Mouse (Mus musculus): Measurements from ENCODE around the gene Dnase1l1. TPM values are rescaled to one million over a fixed set of nuclear protein-coding genes. Genes with fewer than 3 reads are reported as not detected.

Dnase1l1 gene
- 10 to 100 TPM; 13.2 to 17.5 TPM for total RNA-seq (2021)

- intact Hi-C loops (cut with DNase I): no loop called here
- DNase-seq (ENCODE audit: low spot score): peak; percentile 81
These were observed at the start of gene Dnase1l1, which contains the start of gene Taz for GRCm38 (mm10) chrX:74281732-74282394. Gene Dnase1l1 (minus strand): TSS chrX:74282337. Gene Taz (plus strand): TSS chrX:74281912.

- DNase-seq (ENCODE audit: low spot score): no peak
- intact Hi-C loops (cut with DNase I): no loop called here
These were observed 48.2 kb upstream of the Dnase1l1 start for GRCm38 (mm10) chrX:74330166-74330930.

GRCm38 (mm10) chrX:74329215-74329671 is 47.1 kb upstream of the Dnase1l1 start:
- no peak for DNase-seq (ENCODE audit: low spot score)
- intact Hi-C loops (cut with DNase I): no loop called here

- DNase-seq (ENCODE audit: low spot score): peak; percentile 49
- intact Hi-C loops (cut with DNase I): no loop called here
These were observed 46.6 kb upstream of the Dnase1l1 start, which contains the start of gene Plxna3 for GRCm38 (mm10) chrX:74328725-74329161. Gene Plxna3 (plus strand): TSS chrX:74329066.

GRCm38 (mm10) chrX:74312540-74313464 is 30.7 kb upstream of the Dnase1l1 start, which contains the start of gene Fam50a:
Gene Fam50a (plus strand): TSS chrX:74313033.
- peak; percentile 80 for DNase-seq (ENCODE audit: low spot score)
- intact Hi-C loops (cut with DNase I): loop anchor here (5.0 kb wide), 1 partner anchor 54 kb away; no protein-coding TSS in a partner anchor

- intact Hi-C loops (cut with DNase I): loop anchor here (2.0 kb wide), 1 partner anchor 56 kb away; the partner anchor contains the start of gene Flna
- DNase-seq (ENCODE audit: low spot score): peak; percentile 57
These were observed 22.9 kb upstream of the Dnase1l1 start, which contains the start of gene Gdi1 for GRCm38 (mm10) chrX:74304867-74305700. Gene Gdi1 (plus strand): TSS chrX:74304998.

- no peak for DNase-seq (ENCODE audit: low spot score)
These were observed 17.6 kb upstream of the Dnase1l1 start for GRCm38 (mm10) chrX:74299721-74300120.

GRCm38 (mm10) chrX:74298348-74298747 is 16.2 kb upstream of the Dnase1l1 start:
- intact Hi-C loops (cut with DNase I): no loop called here
- no peak for DNase-seq (ENCODE audit: low spot score)

More at GRCm38 (mm10) chrX:74299721-74300120, 17.6 kb upstream of the Dnase1l1 start:
- intact Hi-C loops (cut with DNase I): no loop called here

- intact Hi-C loops (cut with DNase I): no loop called here
- DNase-seq (ENCODE audit: low spot score): peak; percentile 91
These were observed 14.7 kb upstream of the Dnase1l1 start, which contains the start of gene Atp6ap1 for GRCm38 (mm10) chrX:74296538-74297448. Gene Atp6ap1 (plus strand): TSS chrX:74297097.

- intact Hi-C loops (cut with DNase I): no loop called here
- DNase-seq (ENCODE audit: low spot score): no peak
These were observed 11.3 kb upstream of the Dnase1l1 start for GRCm38 (mm10) chrX:74293431-74293830.

GRCm38 (mm10) chrX:74283092-74283437 is 928 bp upstream of the Dnase1l1 start:
- no peak for DNase-seq (ENCODE audit: low spot score)
- intact Hi-C loops (cut with DNase I): no loop called here

- DNase-seq (ENCODE audit: low spot score): peak; percentile 75
- intact Hi-C loops (cut with DNase I): no loop called here
These were observed 406 bp upstream of the Dnase1l1 start for GRCm38 (mm10) chrX:74282395-74283091.

- intact Hi-C loops (cut with DNase I): no loop called here
These were observed 951 bp downstream of the Dnase1l1 start for GRCm38 (mm10) chrX:74281041-74281731.

GRCm38 (mm10) chrX:74277916-74278315 is 4.2 kb downstream of the Dnase1l1 start:
- DNase-seq (ENCODE audit: low spot score): no peak
- intact Hi-C loops (cut with DNase I): no loop called here

More at GRCm38 (mm10) chrX:74281041-74281731, 951 bp downstream of the Dnase1l1 start:
- DNase-seq (ENCODE audit: low spot score): no peak

GRCm38 (mm10) chrX:74273422-74274322 is 8.5 kb downstream of the Dnase1l1 start:
- intact Hi-C loops (cut with DNase I): no loop called here
- no peak for DNase-seq (ENCODE audit: low spot score)

All from heart, postnatal 25 days (tissue).